Mouse (Mus musculus) intestine, postnatal 0 days (tissue): ENCODE data around the gene Cox11. TPM values are rescaled to one million over a fixed set of nuclear protein-coding genes. Genes with fewer than 3 reads are reported as not detected.

ENCODE experiments used
- ATAC-seq: fragments of 200-750 bp; cut with Nextera tagmentation; 2 replicates; pipeline ENCODE4 v1.8.0; 2017; ENCODE audit warnings: mild to moderate bottlenecking, moderate TSS enrichment, moderate library complexity
- H3K27ac ChIP-seq: fragments of 300-500 bp; sonication (generic); 2 replicates; pipeline ENCODE4 v1.5.1; 2014; ENCODE audit warnings: mild to moderate bottlenecking, low read depth, low read length, moderate library complexity
- H3K27me3 ChIP-seq: fragments of 300-500 bp; sonication (generic); replicated peaks from 2 replicates; pipeline ENCODE4 v1.6.1; 2014; ENCODE audit warnings: low read length, mixed read lengths; ENCODE audit not compliant: control insufficient read depth, insufficient read depth
- H3K36me3 ChIP-seq: fragments of 300-500 bp; sonication (generic); 2 replicates; pipeline ENCODE4 v1.6.1; 2014; ENCODE audit warnings: mild to moderate bottlenecking, moderate library complexity; ENCODE audit not compliant: control insufficient read depth, insufficient read depth
- H3K4me1 ChIP-seq: fragments of 300-500 bp; sonication (generic); replicated peaks from 2 replicates; pipeline ENCODE4 v1.6.1; 2014; ENCODE audit warnings: antibody characterized with exemption, low read length, mixed read lengths; ENCODE audit not compliant: control insufficient read depth, insufficient read depth
- H3K4me2 ChIP-seq: fragments of 300-500 bp; sonication (generic); replicated peaks from 2 replicates; pipeline ENCODE4 v1.6.1; 2014; ENCODE audit warnings: low read depth, mild to moderate bottlenecking, moderate library complexity
- H3K4me3 ChIP-seq: fragments of 300-500 bp; sonication (generic); 2 replicates; pipeline ENCODE4 v1.5.1; 2014; ENCODE audit warnings: low read depth, low read length
- H3K9ac ChIP-seq: fragments of 300-500 bp; sonication (generic); 2 replicates; pipeline ENCODE4 v1.6.1; 2014; ENCODE audit warnings: mild to moderate bottlenecking, low read depth, low read length
- H3K9me3 ChIP-seq: fragments of 300-500 bp; sonication (generic); 2 replicates; pipeline ENCODE4 v1.6.1; 2016; ENCODE audit warnings: mixed run types; ENCODE audit not compliant: control insufficient read depth
- CTCF ChIP-seq: sonication (generic); IDR thresholded peaks from 2 replicates; pipeline ENCODE4 v1.5.1; 2016; ENCODE audit warnings: low read depth, mild to moderate bottlenecking, control low read depth, antibody characterized with exemption, moderate library complexity
- whole genome bisulfite sequencing: fragments of 180-500 bp; shearing (Covaris S2); extraction: QIAGEN DNeasy Blood & Tissue Kit; methylation state at CpG from one replicate; pipeline ENCODE4 v1.1.7; 2014; 5-methylcytosine and 5-hydroxymethylcytosine counted together
- polyA plus RNA-seq: library from polyadenylated mRNA; unstranded; fragments of >200 nt; fragmentation: Nextera tagmentation; extraction: Ambion mirVana; gene quantifications from 2 replicates; pipeline ENCODE4 v1.2.1, GENCODE M21; 2015

Gene Cox11
- polyA plus RNA-seq: 26.8 and 28.2 TPM in 2 replicates

DNA sequence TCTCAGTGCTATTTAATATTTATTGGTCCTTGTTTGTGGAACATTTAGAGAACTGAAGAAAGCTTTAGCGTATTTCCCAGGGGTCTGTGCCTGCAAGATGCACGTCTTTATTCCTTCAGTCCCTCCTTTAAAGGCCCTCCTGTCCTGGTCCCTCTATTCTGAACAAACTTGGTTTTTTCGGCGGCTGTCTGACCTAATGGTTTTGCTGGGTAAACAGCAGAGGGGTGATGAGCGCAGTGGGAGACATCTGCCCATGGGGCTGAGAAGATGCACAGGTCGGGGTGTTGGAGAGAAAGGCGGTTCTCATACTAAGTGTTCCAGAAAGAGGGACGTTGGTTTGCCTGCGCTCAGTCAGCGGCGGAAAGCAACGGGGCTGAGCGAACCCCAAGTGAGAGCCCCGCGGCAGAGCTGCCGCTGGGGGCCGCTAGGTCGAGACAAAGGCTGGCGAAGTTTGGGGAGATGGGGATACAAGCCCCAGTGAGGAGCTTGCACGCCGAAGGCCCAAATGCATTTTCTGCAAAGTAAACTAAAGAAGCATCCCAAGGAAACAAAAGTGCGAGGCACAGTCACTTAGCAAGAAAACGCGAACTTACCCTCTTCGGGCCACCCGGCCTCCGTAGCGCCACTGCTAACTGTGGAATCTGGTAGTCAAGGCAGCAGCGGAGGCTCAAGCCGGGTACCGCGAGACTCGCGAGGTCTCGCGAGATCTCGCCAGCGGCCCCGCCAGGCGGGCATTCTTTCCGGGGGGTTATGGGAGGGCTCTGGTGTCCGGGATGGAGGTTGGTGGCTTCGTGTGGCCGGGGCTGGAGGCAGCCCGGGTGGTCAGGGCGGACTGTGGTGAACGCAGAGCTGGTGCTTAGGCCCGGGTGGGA lies at the start of gene Cox11, which contains the start of gene Stxbp4:
Gene Cox11, plus strand, starts transcription at position 734 of the 872 bp plus-strand sequence.
Gene Stxbp4, minus strand, starts transcription at position 645 of the 872 bp plus-strand sequence.
- ATAC-seq: peak; percentile 98
- Histone ChIP-seq H3K27ac (peak within 1 kb of the TSS; percentile 86), H3K27me3 (no peaks in the 10 kb centered on the region), H3K9ac (peak within 1 kb of the TSS; percentile 93), H3K36me3 (peaks cover 9% of the 10 kb centered on the region; the same call in 1 of the 2 replicates), H3K4me2 (peak within 1 kb of the TSS; percentile 84), H3K9me3 (no peaks in the 10 kb centered on the region), H3K4me3 (peak within 1 kb of the TSS; percentile 88), H3K4me1 (no peaks in the 10 kb centered on the region; the same call in 1 of the 2 replicates)
- under 1% methylated on average over 48 of the region's 48 CpGs for WGBS
- TF ChIP-seq CTCF: peak; percentile 71

DNA sequence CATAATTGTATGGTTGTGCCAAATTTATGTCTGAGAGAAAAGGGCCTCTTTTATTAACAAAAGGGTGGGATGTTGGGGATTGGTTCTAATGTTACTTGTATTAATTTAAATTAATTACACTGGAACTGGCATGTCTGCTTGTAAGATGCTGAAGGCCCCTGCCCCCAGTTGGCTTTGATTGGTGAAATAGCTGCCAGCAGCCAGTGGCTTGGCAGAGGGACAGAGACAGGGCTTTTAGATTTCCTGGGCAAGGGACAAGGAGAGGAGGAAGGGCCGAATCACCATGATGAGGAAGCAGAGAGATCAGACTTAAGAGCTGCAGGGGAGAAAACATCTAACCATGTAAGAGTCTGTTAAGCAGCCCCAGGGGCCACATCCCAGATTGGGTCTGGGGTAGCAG lies 47.0 kb upstream of the Cox11 start:
- Histone ChIP-seq H3K4me1 (no peaks in the 10 kb centered on the region), H3K27ac (no peak overlapping the region), H3K4me3 (no peak overlapping the region), H3K27me3 (no peaks in the 10 kb centered on the region), H3K36me3 (0 out of 2 replicates have a peak, but pooled peaks cover 6% of the 10 kb centered on the region), H3K9ac (no peak overlapping the region), H3K4me2 (no peak overlapping the region), H3K9me3 (no peaks in the 10 kb centered on the region)
- ATAC-seq: no peak
- 100% methylated on average over 1 of the region's 1 CpGs for WGBS
- no peak for TF ChIP-seq CTCF

DNA sequence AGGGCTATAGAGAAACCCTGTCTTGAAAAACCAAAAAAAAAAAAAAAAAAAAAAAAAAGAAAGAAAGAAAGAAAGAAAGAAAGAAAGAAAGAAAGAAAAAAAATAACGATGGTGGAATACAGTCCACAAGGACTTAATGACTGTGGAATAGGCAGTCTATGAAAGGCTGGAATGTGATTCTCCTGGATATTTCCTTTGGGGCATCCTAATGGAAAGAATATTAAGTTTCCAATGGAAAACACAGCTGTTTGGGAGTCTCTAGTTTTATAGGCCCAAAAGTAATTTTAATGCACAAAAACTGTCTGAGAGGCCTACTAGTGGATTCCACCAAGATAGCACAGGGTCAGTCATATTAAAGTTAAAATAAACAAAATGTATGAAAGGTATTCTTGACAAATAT lies 42.1 kb upstream of the Cox11 start:
- H3K9me3 ChIP-seq: no peaks in the 10 kb centered on the region
- no peak overlapping the region for H3K9ac ChIP-seq
- WGBS: 82% methylated on average over 1 of the region's 1 CpGs
- no peak for ATAC-seq
- no peak overlapping the region for H3K4me3 ChIP-seq
- H3K27ac ChIP-seq: no peak overlapping the region
- no peaks in the 10 kb centered on the region for H3K4me1 ChIP-seq
- no peak for TF ChIP-seq CTCF
- H3K4me2 ChIP-seq: no peak overlapping the region
- H3K27me3 ChIP-seq: no peaks in the 10 kb centered on the region
- peaks cover 10% of the 10 kb centered on the region; the same call in 1 of the 2 replicates for H3K36me3 ChIP-seq

DNA sequence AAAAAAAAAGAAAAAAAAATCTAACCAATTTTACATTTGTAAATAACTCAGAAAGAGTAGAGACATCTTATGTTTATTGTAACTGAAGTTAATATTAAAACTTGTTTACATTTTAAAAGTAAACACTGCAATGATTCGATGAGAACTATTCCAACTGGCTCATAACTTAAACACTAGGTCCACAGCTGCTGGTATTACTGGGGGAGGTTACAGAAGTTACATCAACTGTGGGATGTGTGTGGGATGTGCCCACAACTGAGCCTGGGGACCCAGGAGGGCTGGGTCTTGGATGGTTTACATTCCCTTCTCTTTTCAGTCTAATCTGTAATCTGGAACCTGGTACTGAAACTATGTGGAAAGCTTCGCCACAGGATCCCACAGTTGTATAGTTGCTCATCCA lies 34.9 kb upstream of the Cox11 start:
- Histone ChIP-seq H3K4me1 (no peaks in the 10 kb centered on the region), H3K9me3 (no peaks in the 10 kb centered on the region), H3K36me3 (peaks cover 4% of the 10 kb centered on the region; the same call in 1 of the 2 replicates), H3K27me3 (no peaks in the 10 kb centered on the region), H3K9ac (no peak overlapping the region), H3K27ac (no peak overlapping the region), H3K4me2 (no peak overlapping the region), H3K4me3 (no peak overlapping the region)
- no peak for ATAC-seq
- WGBS: 66% methylated on average over 2 of the region's 2 CpGs
- TF ChIP-seq CTCF: no peak

DNA sequence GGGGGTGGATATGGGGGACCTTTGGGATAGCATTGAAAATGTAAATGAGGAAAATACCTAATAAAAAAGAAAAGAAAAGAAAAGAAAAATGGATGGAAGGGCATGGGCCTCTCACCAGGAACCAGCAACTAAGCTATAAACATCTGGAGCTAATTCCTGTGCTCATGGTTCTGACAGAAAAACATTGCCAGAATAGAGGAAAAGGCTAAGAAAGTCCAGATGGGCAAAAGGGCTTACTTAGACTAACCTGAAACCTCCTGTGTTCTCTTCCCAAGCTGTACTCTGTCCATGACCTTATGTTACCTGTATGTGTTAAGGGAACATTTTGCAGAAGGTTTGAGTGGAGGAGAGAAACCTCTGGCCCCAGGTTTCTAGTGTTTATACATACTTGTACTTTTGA lies 25.9 kb upstream of the Cox11 start:
- Histone ChIP-seq H3K9me3 (no peaks in the 10 kb centered on the region), H3K4me2 (no peak overlapping the region), H3K4me3 (no peak overlapping the region), H3K36me3 (no peaks in the 10 kb centered on the region), H3K27ac (no peak overlapping the region), H3K4me1 (no peaks in the 10 kb centered on the region), H3K9ac (no peak overlapping the region), H3K27me3 (no peaks in the 10 kb centered on the region)
- no peak for TF ChIP-seq CTCF
- no peak for ATAC-seq

DNA sequence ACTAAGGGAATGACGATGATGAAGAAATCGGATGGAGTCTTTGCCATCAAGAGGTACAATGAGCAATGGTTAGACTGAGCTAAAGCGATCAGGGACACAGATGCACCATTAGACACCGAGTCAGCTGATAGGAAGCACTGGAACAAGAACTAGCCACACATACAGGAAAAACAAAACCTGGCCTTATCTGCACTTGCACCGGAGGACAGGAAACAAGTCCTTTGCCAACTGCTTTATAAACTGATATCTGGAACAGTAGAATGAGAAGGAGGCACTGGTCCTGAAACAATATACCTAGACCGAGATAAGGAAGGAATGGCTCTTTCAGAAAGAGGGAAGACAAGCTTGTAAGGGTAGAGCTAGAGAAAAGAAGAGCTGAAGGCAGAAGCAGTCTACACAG lies 23.2 kb upstream of the Cox11 start:
- no peaks in the 10 kb centered on the region for H3K36me3 ChIP-seq
- H3K4me3 ChIP-seq: no peak overlapping the region
- TF ChIP-seq CTCF: no peak
- H3K27ac ChIP-seq: no peak overlapping the region
- H3K27me3 ChIP-seq: no peaks in the 10 kb centered on the region
- 79% methylated on average over 6 of the region's 6 CpGs for WGBS
- no peaks in the 10 kb centered on the region for H3K9me3 ChIP-seq
- no peaks in the 10 kb centered on the region for H3K4me1 ChIP-seq
- no peak for ATAC-seq
- no peak overlapping the region for H3K4me2 ChIP-seq
- no peak overlapping the region for H3K9ac ChIP-seq
